ENCODE assay signal across 8 mouse cellular contexts in genomic region chr1:164456065-164456464, GRCm38 (mm10). TPM values are rescaled to one million over a fixed set of nuclear protein-coding genes. Genes with fewer than 3 reads are reported as not detected.
A peak's percentile ranks its signal among the peaks of the same experiment; 100 is the strongest.
DNase-seq lines count a peak whose midpoint lies in the region; ATAC-seq and TF ChIP-seq lines count a peak whose summit lies in the region.

No protein-coding gene starts in this region.

- 12% methylated on average over 6 of the region's 6 CpGs for WGBS in intestine, postnatal 0 days

- DNase-seq in urinary bladder, postnatal 14 days (ENCODE audit: low spot score) = peak; percentile 49
- DNase-seq in urinary bladder, adult 2 months (ENCODE audit: low spot score) = no peak
- DNase-seq in lung, postnatal 36 days = peak; percentile 80
- DNase-seq in frontal cortex, postnatal 10 days (ENCODE audit: low spot score in 2 of 2) = no peak
- DNase-seq in Muller cell, postnatal 12 days (ENCODE audit: inconsistent ontology term) = no peak
- no peak for DNase-seq in adipocyte (ENCODE audit: low spot score)

- no peaks in the 10 kb centered on the region for H3K27me3 ChIP-seq in intestine, postnatal 0 days (replicated peaks; ENCODE audit: control insufficient read depth, insufficient read depth, low read length)

- no peak for TF ChIP-seq POLR2A in embryonic fibroblast, embryonic 13.5 days (IDR thresholded peaks at IDR 0.05; ENCODE audit: low read depth, low read length)

- H3K36me3 ChIP-seq in intestine, postnatal 0 days (ENCODE audit: control insufficient read depth, insufficient read depth) = peaks cover 31% of the 10 kb centered on the region

- no peaks in the 10 kb centered on the region for H3K9me3 ChIP-seq in intestine, postnatal 0 days (ENCODE audit: control insufficient read depth)

- ATAC-seq in intestine, postnatal 0 days = no peak

- peaks cover 11% of the 10 kb centered on the region for H3K4me1 ChIP-seq in embryonic fibroblast, embryonic 13.5 days (ENCODE audit: control insufficient read depth, insufficient read depth, low read length)
- H3K4me1 ChIP-seq in intestine, postnatal 0 days (replicated peaks; ENCODE audit: control insufficient read depth, insufficient read depth, low read length) = peaks cover 9% of the 10 kb centered on the region; the same call in 1 of the 2 replicates

- peak overlapping the region; percentile 72 for H3K4me2 ChIP-seq in intestine, postnatal 0 days (replicated peaks; ENCODE audit: low read depth)

- H3K9ac ChIP-seq in intestine, postnatal 0 days (ENCODE audit: low read depth, low read length) = peak overlapping the region; percentile 96

- H3K27ac ChIP-seq in embryonic fibroblast, embryonic 13.5 days (ENCODE audit: insufficient read depth, low read length) = no peak overlapping the region
- H3K27ac ChIP-seq in intestine, postnatal 0 days (ENCODE audit: low read depth, low read length) = peak overlapping the region; percentile 93

- peak overlapping the region; percentile 84 for H3K4me3 ChIP-seq in embryonic fibroblast, embryonic 13.5 days (ENCODE audit: insufficient read depth, low read length)
- peak overlapping the region; percentile 85 for H3K4me3 ChIP-seq in intestine, postnatal 0 days (ENCODE audit: low read depth, low read length)

- no peak for TF ChIP-seq CTCF in embryonic fibroblast, embryonic 13.5 days (IDR thresholded peaks at IDR 0.05; ENCODE audit: borderline replicate concordance, insufficient read depth, low read length)
- TF ChIP-seq CTCF in intestine, postnatal 0 days (IDR thresholded peaks at IDR 0.05; ENCODE audit: low read depth) = no peak

RNA-seq across cellular contexts. Expression of gene Atp1b1, which starts 2.1 kb away (rescaled TPM):
- 39.7 and 43.4 TPM in 2 replicates for polyA plus RNA-seq in urinary bladder, adult 2 months (2012; rRNA removed)
- polyA plus RNA-seq in embryonic fibroblast, embryonic 13.5 days (2011; ENCODE audit: insufficient read length, low read depth, missing spikeins) = 35.4 and 37.2 TPM in 2 replicates
- polyA plus RNA-seq in intestine, postnatal 0 days (2015; fragmentation: Nextera tagmentation; extraction: Ambion mirVana) = 227 and 233 TPM in 2 replicates

Comparison
In these comparisons a context has a peak if more than half of its experiments do, and no peak if none do; other contexts are left out.
1. DNase-seq: peak in urinary bladder, postnatal 14 days (single experiment) and lung, postnatal 36 days (single experiment); none in urinary bladder, adult 2 months (single experiment), frontal cortex, postnatal 10 days (0 of 2), Muller cell, postnatal 12 days (single experiment) and adipocyte (single experiment).